Mouse (Mus musculus): ENCODE results near the gene Mettl2. TPM values are rescaled to one million over a fixed set of nuclear protein-coding genes. Genes with fewer than 3 reads are reported as not detected.

The Mettl2 gene
- total and polyA plus RNA-seq, 3 experiments, result 59.9 to 61.7 TPM; not detected in 1

DNA sequence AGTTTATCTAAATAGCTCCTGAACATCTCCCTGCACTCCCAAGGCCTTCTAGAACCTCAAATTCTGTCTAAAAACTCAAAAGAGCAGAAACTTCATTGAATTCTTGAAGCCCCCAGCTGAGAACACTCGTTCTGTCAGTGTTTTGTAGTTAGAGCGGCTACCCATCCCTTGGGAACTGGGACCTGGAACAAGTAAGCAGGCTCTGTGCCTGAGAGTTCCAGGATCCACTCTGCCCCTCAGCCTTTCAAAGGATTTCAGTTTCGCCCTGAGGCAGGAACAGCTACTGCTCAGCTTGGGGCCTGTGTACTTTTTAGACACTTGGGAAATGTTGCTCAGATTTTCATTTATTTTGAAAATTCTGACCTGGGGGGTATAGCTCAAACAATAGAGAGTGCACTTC, 20.4 kb downstream of the Mettl2 start, which contains the start of gene Gm10842:
Gm10842 (plus strand) TSS at position 301 of the 400 bp plus-strand sequence.
- H3K9ac ChIP-seq (ENCODE audit: control insufficient read depth, low read depth, low read length, poor library complexity, severe bottlenecking), result no peak within 1 kb of the TSS
- H3K27ac ChIP-seq (ENCODE audit: control insufficient read depth, low read depth, low read length), result no peak within 1 kb of the TSS
- TF ChIP-seq POLR2AphosphoS5 (IDR thresholded peaks at IDR 0.05; ENCODE audit: borderline replicate concordance, low read depth, low read length) (no peak), NRF1 (IDR thresholded peaks at IDR 0.05; ENCODE audit: insufficient read depth, low read depth, low read length, poor library complexity, severe bottlenecking) (no peak), CHD2 (IDR thresholded peaks at IDR 0.05; ENCODE audit: low read length) (no peak), ZNF384 (IDR thresholded peaks at IDR 0.05; ENCODE audit: low read depth, low read length) (no peak), ETS1 (IDR thresholded peaks at IDR 0.05; ENCODE audit: low read depth, low read length) (no peak), CHD1 (IDR thresholded peaks at IDR 0.05; ENCODE audit: low read depth, low read length) (no peak), JUND (IDR thresholded peaks at IDR 0.05; ENCODE audit: low read depth, low read length) (no peak), USF2 (IDR thresholded peaks at IDR 0.05; ENCODE audit: borderline replicate concordance in 1 of 2, insufficient read depth in 1 of 2, low read depth in 1 of 2, low read length in 2 of 2) (no peak), USF1 (IDR thresholded peaks at IDR 0.05; ENCODE audit: low read depth, low read length) (no peak), SMC3 (IDR thresholded peaks at IDR 0.05; ENCODE audit: low read depth, low read length) (no peak), TCF12 (IDR thresholded peaks at IDR 0.05; ENCODE audit: low read depth, low read length) (no peak), MAX (IDR thresholded peaks at IDR 0.05; ENCODE audit: low read length) (no peak), HCFC1 (IDR thresholded peaks at IDR 0.05; ENCODE audit: low read depth, low read length) (no peak)
- H3K9me3 ChIP-seq (replicated peaks; ENCODE audit: insufficient read depth, low read length), result no peaks in the 10 kb centered on the region
- no peaks in the 10 kb centered on the region for H3K79me2 ChIP-seq (ENCODE audit: control insufficient read depth, insufficient read depth, low read length, poor library complexity)
- H3K4me1 ChIP-seq (ENCODE audit: control insufficient read depth in 1 of 2, insufficient read depth in 2 of 2, low read length in 2 of 2), result peaks cover 5 to 21% of the 10 kb centered on the region in 2 experiments
- H3K4me3 ChIP-seq (ENCODE audit: control insufficient read depth in 1 of 2, insufficient read depth in 1 of 2, low read depth in 2 of 2, low read length in 2 of 2), result no peak within 1 kb of the TSS
- no peak for DNase-seq (ENCODE audit: low read depth, low spot score)
- H3K36me3 ChIP-seq (ENCODE audit: control insufficient read depth in 1 of 2, insufficient read depth in 2 of 2, low read length in 2 of 2), result peaks cover 0 to 16% of the 10 kb centered on the region in 2 experiments; a peak in 2 of 4 replicates
- no peaks in the 10 kb centered on the region for H3K27me3 ChIP-seq (ENCODE audit: control insufficient read depth in 1 of 2, insufficient read depth in 2 of 2, low read length in 2 of 2)

DNA sequence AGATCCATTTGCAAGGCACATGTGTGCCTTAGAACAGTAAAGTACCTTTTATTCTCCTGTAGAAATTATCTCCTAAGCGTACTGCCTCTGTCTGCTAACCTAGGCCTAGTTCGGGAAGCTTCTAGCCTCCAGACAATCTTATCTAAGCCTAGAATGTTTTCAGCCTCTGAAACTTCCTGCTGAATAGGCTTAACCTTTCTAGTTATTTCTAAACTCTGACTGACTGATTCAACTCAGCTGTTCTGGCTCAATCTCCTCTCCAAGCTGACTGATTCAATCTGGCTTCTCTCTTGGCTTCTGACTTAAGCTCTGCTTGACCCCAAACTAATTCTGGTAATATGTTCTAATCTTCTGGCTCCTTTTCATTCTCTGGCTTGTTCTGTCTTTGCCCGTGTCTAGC, 23.1 kb downstream of the Mettl2 start:
- Histone ChIP-seq H3K27me3 (ENCODE audit: control insufficient read depth in 1 of 2, insufficient read depth in 2 of 2, low read length in 2 of 2) (no peaks in the 10 kb centered on the region), H3K4me1 (ENCODE audit: control insufficient read depth in 1 of 2, insufficient read depth in 2 of 2, low read length in 2 of 2) (peaks cover 11 to 43% of the 10 kb centered on the region in 2 experiments), H3K79me2 (ENCODE audit: control insufficient read depth, insufficient read depth, low read length, poor library complexity) (no peaks in the 10 kb centered on the region; the same call in 1 of the 2 replicates), H3K36me3 (ENCODE audit: control insufficient read depth in 1 of 2, insufficient read depth in 2 of 2, low read length in 2 of 2) (peaks cover 0 to 31% of the 10 kb centered on the region in 2 experiments; a peak in 2 of 4 replicates), H3K4me3 (ENCODE audit: control insufficient read depth in 1 of 2, insufficient read depth in 1 of 2, low read depth in 2 of 2, low read length in 2 of 2) (no peak overlapping the region), H3K27ac (ENCODE audit: control insufficient read depth, low read depth, low read length) (peak overlapping the region; percentile 30), H3K9me3 (replicated peaks; ENCODE audit: insufficient read depth, low read length) (no peaks in the 10 kb centered on the region), H3K9ac (ENCODE audit: control insufficient read depth, low read depth, low read length, poor library complexity, severe bottlenecking) (no peak overlapping the region)
- TF ChIP-seq RCOR1 (IDR thresholded peaks at IDR 0.05; ENCODE audit: low read depth, low read length), result peak; percentile 95
- TF ChIP-seq HCFC1 (IDR thresholded peaks at IDR 0.05; ENCODE audit: low read depth, low read length), result peak; percentile 53; the same call in 1 of the 2 replicates
- TF ChIP-seq GATA1 (IDR thresholded peaks at IDR 0.05; ENCODE audit: low read depth, low read length), result peak; percentile 75
- peak; percentile 51; the same call in 1 of the 2 replicates for TF ChIP-seq TCF12 (IDR thresholded peaks at IDR 0.05; ENCODE audit: low read depth, low read length)
- TF ChIP-seq ZMIZ1 (IDR thresholded peaks at IDR 0.05; ENCODE audit: low read depth, low read length), result no peak
- 0 out of 2 replicates have a peak, but pooled peaks have one; percentile 18 for TF ChIP-seq TBP (IDR thresholded peaks at IDR 0.05; ENCODE audit: low read depth, low read length)
- 0 out of 2 replicates have a peak, but pooled peaks have one; percentile 57 for TF ChIP-seq MAZ (IDR thresholded peaks at IDR 0.05; ENCODE audit: low read depth, low read length)
- 0 out of 2 replicates have a peak, but pooled peaks have one; percentile 31 for TF ChIP-seq MYC (IDR thresholded peaks at IDR 0.05; ENCODE audit: low read depth, low read length)
- peak; percentile 33 to 41; a peak in 2 of 4 replicates for TF ChIP-seq EP300 (IDR thresholded peaks at IDR 0.05; ENCODE audit: low read depth in 1 of 2, low read length in 2 of 2)
- no peak for TF ChIP-seq NRF1 (IDR thresholded peaks at IDR 0.05; ENCODE audit: insufficient read depth, low read depth, low read length, poor library complexity, severe bottlenecking)
- no peak for TF ChIP-seq USF2 (IDR thresholded peaks at IDR 0.05; ENCODE audit: borderline replicate concordance in 1 of 2, insufficient read depth in 1 of 2, low read depth in 1 of 2, low read length in 2 of 2)
- peak; percentile 37; the same call in 1 of the 2 replicates for TF ChIP-seq SIN3A (IDR thresholded peaks at IDR 0.05; ENCODE audit: low read length)
- peak; percentile 89 for TF ChIP-seq ETS1 (IDR thresholded peaks at IDR 0.05; ENCODE audit: low read depth, low read length)
- no peak for TF ChIP-seq RAD21 (IDR thresholded peaks at IDR 0.05; ENCODE audit: low read depth, low read length)
- DNase-seq (ENCODE audit: low read depth, low spot score), result peak; percentile 72
